Mouse (Mus musculus) mouse embryonic stem cell (cell line): ENCODE data around the gene Tmem95.
"Not testable (repeated sequence)": the region's sequence is repeated elsewhere in the genome, so short reads cannot be mapped to it uniquely, and the experiment has no call there.

Source experiments
- in situ Hi-C, 2 experiments: fragments of 300-500 bp; cut with MboI; formaldehyde crosslinking; loops; 1 replicate in 1 of 2; 3 replicates in 1 of 2; pipeline ENCODE4 v1.14.3; 2019 to 2020; ENCODE audit warnings: low sequenced_read_pairs in 2 of 2, low pct_unique_long_range_greater_than_20kb in 1 of 2, mixed read lengths in 1 of 2; ENCODE audit not compliant: unreplicated experiment in 1 of 2

Tmem95 gene

GRCm38 (mm10) chr11:69864138-69864860 lies 13.5 kb downstream of the Tmem95 start:
- in situ Hi-C loops, result no loop called here

GRCm38 (mm10) chr11:69863729-69864128 lies 14.1 kb downstream of the Tmem95 start:
- in situ Hi-C loops, result not testable (repeated sequence)

GRCm38 (mm10) chr11:69858113-69858998 lies 19.5 kb downstream of the Tmem95 start, which contains the start of gene Tnk1:
Gene Tnk1, minus strand, starts transcription at chr11:69858730.
- in situ Hi-C loops, result no loop called here

GRCm38 (mm10) chr11:69855347-69855746 lies 22.5 kb downstream of the Tmem95 start:
- in situ Hi-C loops, result no loop called here

GRCm38 (mm10) chr11:69854680-69855079 lies 23.1 kb downstream of the Tmem95 start:
- in situ Hi-C loops, result no loop called here

GRCm38 (mm10) chr11:69853994-69854393 lies 23.8 kb downstream of the Tmem95 start:
- in situ Hi-C loops, result no loop called here

- in situ Hi-C loops, result no loop called here
Observed at GRCm38 (mm10) chr11:69850754-69851153, 27.1 kb downstream of the Tmem95 start.

GRCm38 (mm10) chr11:69849884-69850283 lies 27.9 kb downstream of the Tmem95 start:
- in situ Hi-C loops, result no loop called here

- in situ Hi-C loops, result no loop called here
Observed at GRCm38 (mm10) chr11:69849128-69849527, 28.7 kb downstream of the Tmem95 start.

GRCm38 (mm10) chr11:69848021-69848420 lies 29.8 kb downstream of the Tmem95 start:
- in situ Hi-C loops, result no loop called here

- in situ Hi-C loops, result no loop called here
Observed at GRCm38 (mm10) chr11:69846738-69847688, 30.8 kb downstream of the Tmem95 start.

GRCm38 (mm10) chr11:69846198-69846680 lies 31.6 kb downstream of the Tmem95 start, which contains the start of gene Plscr3:
Gene Plscr3, plus strand, starts transcription at chr11:69846376.
- in situ Hi-C loops, result no loop called here

GRCm38 (mm10) chr11:69838714-69839104 lies 39.1 kb downstream of the Tmem95 start:
- in situ Hi-C loops, result no loop called here

GRCm38 (mm10) chr11:69837952-69838713 lies 39.7 kb downstream of the Tmem95 start, which contains the start of gene Tmem256:
Gene Tmem256, plus strand, starts transcription at chr11:69838514.
- in situ Hi-C loops, result no loop called here

GRCm38 (mm10) chr11:69837604-69837951 lies 40.2 kb downstream of the Tmem95 start, which contains the start of gene Nlgn2:
Gene Nlgn2, minus strand, starts transcription at chr11:69837784.
- in situ Hi-C loops, result no loop called here

- in situ Hi-C loops, result no loop called here
Observed at GRCm38 (mm10) chr11:69836703-69837576, 40.9 kb downstream of the Tmem95 start.

GRCm38 (mm10) chr11:69835966-69836335 lies 41.9 kb downstream of the Tmem95 start:
- in situ Hi-C loops, result no loop called here
